Mouse (Mus musculus) liver, postnatal 0 days (tissue): ENCODE data around the gene Trpc4ap.

ENCODE experiments used
- CTCF ChIP-seq: sonication (generic); IDR thresholded peaks from 2 replicates; pipeline ENCODE4 v1.5.1; 2016; ENCODE audit warnings: antibody characterized with exemption, low read depth
- EP300 ChIP-seq: IDR thresholded peaks from 2 replicates; pipeline ENCODE4 v1.6.1; 2016; ENCODE audit warnings: antibody characterized with exemption, low read depth, mild to moderate bottlenecking

DNA sequence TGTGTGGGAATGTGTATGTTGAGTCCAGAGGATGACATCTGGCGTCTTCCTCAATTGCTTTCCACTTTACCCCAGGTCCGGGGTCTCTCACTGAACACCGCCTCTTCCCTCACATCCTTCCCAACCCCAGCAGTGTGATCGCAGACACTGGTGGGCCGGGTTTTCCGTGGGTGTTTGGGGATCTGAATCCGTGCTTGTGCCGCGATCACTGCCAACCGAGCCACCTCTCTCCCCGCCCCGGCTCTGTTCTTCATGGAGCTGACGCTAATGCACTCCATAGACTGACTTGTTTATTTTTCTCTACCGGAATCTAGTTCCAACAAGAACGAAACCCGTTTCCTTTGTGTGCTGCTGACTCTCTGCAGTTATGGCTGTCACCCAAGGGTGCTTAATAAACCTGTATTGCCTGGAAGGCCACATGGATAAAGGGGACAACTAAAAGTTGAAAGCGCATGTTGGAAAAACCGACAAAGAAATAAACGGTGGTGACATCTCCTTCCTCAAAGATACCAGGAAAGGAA is 9.3 kb upstream of the Trpc4ap start:
- no peak for TF ChIP-seq CTCF
- no peak for TF ChIP-seq EP300
